Mouse (Mus musculus) spleen, adult 10 weeks (tissue): ENCODE data around the gene Mrps5. TPM values are rescaled to one million over a fixed set of nuclear protein-coding genes. Genes with fewer than 3 reads are reported as not detected.

ENCODE experiments used
- polyA plus RNA-seq: library from polyadenylated mRNA; stranded (reverse); fragments of 350-450 nt; fragmentation: Illumina TruSeq; extraction: RNeasy Lipid Tissue Mini Kit (QIAGEN cat#74804); gene quantifications from one replicate; pipeline ENCODE4 v1.2.3, GENCODE M21; 2015; ENCODE audit warnings: low replicate concordance; ENCODE audit not compliant: insufficient read depth

The Mrps5 gene
- polyA plus RNA-seq: 50.2 TPM

DNA sequence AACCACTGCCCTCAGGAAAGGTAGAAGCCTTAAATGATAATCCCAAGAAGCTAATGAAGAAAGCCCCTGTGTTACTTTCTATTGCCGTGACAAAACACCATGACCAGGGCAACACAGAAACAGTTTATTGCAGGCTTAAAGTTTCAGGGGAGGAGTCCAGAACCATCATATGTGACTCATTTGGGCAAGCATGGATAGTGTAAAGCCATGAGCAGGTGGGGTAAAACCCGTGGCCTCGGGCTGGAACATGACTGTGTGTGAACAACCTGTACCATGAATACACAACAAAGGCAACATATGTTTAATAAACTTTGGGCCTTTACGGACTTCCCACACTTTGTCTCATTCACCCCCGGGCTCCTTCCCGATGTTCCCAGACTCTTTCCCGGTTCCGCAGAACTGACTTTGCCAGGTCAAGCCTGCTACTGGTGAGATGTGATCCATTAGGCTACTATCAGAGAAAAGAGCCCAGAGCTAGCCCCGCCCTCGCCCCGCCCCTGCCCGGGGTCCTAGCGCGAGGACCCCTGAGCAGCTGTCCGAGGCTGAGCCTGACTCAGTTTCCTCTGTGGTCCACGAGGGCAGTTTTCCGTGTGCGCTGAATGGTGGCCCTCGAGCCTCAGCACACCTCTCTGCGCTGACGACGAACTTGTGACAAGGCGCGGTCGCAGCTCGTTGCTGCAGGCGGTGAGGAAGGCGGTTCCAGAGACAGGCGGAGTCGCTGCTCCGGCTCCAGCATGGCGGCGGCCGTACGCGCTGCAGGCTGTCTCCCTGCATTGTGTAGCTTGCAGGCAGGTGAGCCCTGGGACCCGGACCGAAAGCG is at the start of gene Mrps5, which contains the start of gene Zfp661:
Mrps5 (plus strand) TSS at position 529 of the 820 bp plus-strand sequence.
Zfp661 (minus strand) TSS at position 401 of the 820 bp plus-strand sequence.

DNA sequence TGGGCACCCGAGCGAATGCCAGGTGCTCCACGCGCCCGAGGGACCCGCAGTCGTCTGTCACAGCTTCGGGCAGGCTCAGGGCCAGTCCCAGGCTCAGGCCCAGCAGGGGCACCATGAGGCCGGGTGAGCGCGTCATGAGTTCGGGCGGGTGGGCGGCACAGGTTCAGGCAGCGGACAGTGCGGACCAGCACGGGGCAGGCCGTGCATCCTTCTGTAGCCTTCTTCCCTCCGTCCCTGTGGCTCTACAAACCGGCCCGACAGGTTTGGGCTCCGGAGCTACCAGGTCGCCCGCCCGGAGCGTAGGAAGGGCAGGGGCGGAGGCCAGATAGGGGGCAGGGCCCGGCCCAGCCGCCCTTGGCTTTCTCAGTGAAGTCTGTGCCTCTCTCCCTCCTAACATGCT is 45.8 kb upstream of the Mrps5 start, which contains the start of gene Prom2:
Prom2 (minus strand) TSS at position 283 of the 400 bp plus-strand sequence.

DNA sequence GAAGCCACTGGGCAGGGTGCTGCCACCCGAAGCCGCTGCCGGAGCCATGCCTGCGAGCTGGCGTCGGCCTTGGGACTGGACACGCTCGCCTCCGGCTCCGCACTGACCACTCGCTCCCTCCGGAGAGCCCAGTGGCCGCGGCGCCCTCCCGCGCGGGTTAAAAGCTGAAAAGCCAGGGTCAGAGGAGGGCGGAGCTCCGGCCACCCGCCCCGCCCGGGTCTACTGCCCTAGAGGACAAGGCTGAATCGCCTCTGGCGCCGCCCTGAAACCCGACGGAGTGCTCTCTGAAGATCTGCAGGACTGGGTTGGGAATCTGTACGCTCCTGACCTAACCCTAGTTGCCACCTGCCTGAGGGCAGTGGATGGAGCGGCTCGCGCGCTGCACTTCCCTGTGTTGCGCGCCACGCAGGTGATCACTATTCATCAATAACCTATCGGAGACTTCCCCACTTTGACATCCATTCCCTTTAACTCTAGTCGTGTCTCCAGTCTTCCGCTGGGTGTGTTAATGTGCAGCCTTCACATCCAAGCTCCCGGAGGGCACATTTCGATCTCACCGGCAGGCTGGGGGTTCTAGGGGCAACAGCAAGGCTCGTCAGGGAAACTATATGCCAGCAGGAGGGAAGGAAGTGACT is 69.2 kb downstream of the Mrps5 start, which contains the start of gene Mal:
Mal (minus strand) TSS at position 610 of the 635 bp plus-strand sequence.

Other genes starting within 250 kb of the Mrps5 start
- 0.17 TPM for gene Astl, start 248.6 kb upstream of the Mrps5 start, polyA plus RNA-seq
- 0.51 TPM for gene Adra2b, start 224.0 kb upstream of the Mrps5 start, polyA plus RNA-seq
- 0.11 TPM for gene Gpat2, start 162.0 kb upstream of the Mrps5 start, polyA plus RNA-seq
- 14.6 TPM for gene Fahd2a, start 142.7 kb upstream of the Mrps5 start, polyA plus RNA-seq
- gene Kcnip3, start 65.1 kb upstream of the Mrps5 start, polyA plus RNA-seq: 2.9 TPM
- gene Prom2, start 45.8 kb upstream of the Mrps5 start, polyA plus RNA-seq: not detected
- gene Zfp661, start 128 bp upstream of the Mrps5 start, polyA plus RNA-seq: 5.0 TPM
- 5.2 TPM for gene Mal, start 69.5 kb downstream of the Mrps5 start, polyA plus RNA-seq
- 0.19 TPM for gene Mall, start 142.7 kb downstream of the Mrps5 start, polyA plus RNA-seq
- 4.8 TPM for gene Nphp1, start 201.7 kb downstream of the Mrps5 start, polyA plus RNA-seq
- gene Mtln, start 205.3 kb downstream of the Mrps5 start, polyA plus RNA-seq: 6.3 TPM
- 9.3 TPM for gene Bub1, start 244.6 kb downstream of the Mrps5 start, polyA plus RNA-seq